Mouse (Mus musculus): Measurements from ENCODE around the gene Megf8.

Gene Megf8

DNA sequence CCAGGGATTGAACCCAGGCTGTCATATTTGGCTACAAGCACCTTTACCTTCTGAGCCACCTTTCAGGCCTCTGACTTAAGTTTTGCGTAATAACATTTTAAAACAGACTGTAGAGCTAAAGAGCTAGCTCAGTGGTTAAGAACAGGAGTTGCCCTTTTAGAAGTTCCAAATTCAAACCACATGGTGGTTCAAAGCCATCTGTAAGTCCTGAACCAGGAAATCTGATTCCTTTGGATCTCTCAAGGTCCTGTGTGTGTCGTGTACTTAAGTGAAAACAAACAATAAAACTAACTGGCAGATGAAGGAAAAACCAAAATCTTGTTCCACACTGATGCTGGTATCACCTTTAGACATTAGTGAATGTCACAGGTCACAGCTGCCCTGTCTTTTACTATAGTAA is 84.6 kb downstream of the Megf8 start:
- DNase-seq (ENCODE audit: low spot score in 2 of 2) = no peak

- DNase-seq (ENCODE audit: low spot score in 2 of 2) = no peak
Observed at GRCm38 (mm10) chr7:25401986-25402385, 85.0 kb downstream of the Megf8 start.

DNA sequence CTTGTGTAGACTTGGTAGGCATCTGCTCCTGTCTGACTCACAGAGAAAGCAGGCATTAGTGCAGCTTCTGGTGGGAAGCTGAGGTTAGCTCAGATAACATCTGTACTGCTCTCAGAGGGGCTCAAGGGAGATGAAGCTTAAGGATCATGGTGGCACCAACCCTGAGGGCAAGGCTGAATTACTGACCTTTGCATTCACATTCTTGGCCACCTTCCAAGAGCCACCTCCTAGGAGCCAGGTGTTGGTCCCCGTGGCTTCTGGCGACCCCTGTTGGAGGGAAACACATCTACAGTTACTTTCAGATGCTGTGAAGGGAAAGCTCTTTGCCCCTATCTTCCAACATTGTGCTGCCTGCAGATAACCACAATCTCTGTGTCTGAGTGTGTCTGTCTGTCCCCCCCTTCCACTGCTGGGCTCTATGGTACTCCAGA is 85.7 kb downstream of the Megf8 start:
- no peak for DNase-seq (ENCODE audit: low spot score in 2 of 2)

DNA sequence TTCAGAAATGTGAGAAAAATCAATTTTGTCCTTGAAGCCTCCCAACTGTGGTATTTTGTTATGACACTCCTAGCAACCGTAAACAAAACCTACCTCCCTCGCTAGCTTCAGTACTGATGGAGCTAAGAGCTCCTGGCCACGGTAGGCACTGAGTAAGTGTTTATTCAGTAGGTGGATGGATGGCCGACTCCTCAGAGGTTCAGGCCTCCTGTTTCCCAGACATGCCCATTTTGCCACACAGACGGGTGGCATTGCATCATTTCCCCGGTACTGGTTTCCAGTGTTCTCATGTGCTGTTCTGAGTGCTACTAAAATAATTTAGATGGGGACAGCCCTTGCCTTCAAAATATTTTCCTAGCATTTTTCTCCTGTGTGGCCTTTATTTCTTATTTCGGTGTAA is 89.5 kb downstream of the Megf8 start:
- DNase-seq (ENCODE audit: low spot score in 2 of 2) = no peak

DNA sequence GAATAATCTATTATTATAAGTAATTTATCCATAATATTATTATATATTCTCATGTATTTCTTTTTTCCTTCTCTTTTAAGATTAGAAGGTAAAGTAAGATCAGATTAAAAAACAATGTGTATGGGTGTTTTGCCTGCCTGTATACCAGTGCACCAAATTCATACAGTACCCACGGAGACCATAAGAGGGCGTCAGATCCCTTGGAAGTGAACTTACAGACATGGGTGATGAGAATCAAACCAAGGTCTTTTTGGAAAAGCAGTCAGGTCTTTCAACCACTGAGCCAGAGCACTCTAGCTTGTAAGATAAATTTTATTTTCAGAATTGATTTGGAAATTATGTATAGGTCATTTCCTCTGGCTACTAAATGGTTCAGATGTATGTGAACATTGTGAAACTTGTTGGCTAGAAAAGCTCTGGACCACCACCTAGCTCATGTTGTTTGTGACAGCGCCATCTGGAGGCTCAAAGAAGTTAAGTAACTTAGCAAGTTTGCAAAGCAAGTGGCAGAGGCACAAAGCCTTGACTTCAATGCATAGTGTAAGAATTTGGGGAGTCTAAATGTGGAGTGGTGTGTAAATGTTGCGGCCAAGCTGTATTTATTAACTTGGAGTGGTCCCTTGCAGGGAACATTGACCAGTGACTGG is 92.3 kb downstream of the Megf8 start:
- no peak for DNase-seq (ENCODE audit: low spot score in 2 of 2)

DNA sequence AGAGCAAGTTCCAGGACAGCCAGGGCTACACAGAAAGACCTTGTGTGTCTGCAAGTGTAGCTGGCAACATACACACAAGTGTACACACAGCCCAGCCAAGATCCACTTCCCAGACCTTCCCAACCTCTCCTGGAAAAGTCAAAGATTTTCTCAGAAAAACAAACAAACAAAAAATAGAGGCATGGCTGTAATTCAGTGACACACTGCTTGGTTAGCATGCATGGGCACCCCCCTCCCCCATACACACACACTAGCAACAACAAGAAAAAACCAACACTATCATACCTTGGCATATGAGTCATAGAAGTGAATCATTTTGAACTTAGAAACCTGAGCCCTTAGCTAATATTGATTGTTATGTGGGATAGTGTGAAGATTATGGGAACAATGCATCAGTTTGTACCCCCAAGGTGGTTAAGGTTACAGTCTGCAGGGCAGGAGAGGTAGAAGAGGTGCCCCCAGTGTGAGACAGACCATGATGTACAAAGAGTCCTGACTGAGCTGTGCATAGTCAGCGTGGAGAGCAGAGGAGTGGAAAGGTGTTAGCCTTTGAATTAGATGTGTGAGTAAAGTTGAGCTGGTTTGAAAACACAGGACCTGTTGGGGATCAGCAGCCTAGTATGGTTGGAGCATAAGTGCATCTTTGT is 94.1 kb downstream of the Megf8 start:
- no peak for DNase-seq (ENCODE audit: low spot score in 2 of 2)

- DNase-seq (ENCODE audit: low spot score in 2 of 2) = no peak
Observed at GRCm38 (mm10) chr7:25411861-25412260, 94.9 kb downstream of the Megf8 start.

- no peak for DNase-seq (ENCODE audit: low spot score in 2 of 2)
Observed at GRCm38 (mm10) chr7:25412833-25413441, 96.0 kb downstream of the Megf8 start, which contains the start of gene Cxcl17. Gene Cxcl17, minus strand, starts transcription at chr7:25412886.

All from urinary bladder, adult 18-20 months (tissue).